Mouse (Mus musculus) lung, postnatal 4 days (tissue): ENCODE measurements around the gene Mgat4d.
"Not testable (repeated sequence)": the region's sequence is repeated elsewhere in the genome, so short reads cannot be mapped to it uniquely, and the experiment has no call there.

Source experiments
- DNase-seq, 2 experiments: peaks; one replicate each; pipeline ENCODE4 v3.0.0; 2021

Mgat4d gene

DNA sequence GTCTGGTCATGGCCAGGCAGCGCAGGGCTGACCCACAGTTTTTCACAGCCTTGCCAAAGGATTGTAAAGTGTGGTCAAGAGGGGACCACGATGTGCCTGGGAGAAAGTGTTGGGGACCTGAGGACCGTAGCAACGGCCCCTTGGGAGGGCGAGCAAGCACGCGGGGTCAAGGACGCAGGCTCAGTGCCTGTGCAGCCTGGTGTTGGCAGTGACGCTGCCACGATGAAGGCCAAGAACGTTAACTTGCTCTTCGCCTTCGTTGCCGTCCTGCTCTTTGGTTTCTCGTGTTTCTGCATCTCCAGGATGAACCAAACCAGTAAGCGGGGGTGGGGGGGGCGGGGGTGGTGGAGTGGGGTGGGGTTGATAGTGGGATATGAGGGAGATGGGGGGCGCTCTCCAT is at the start of gene Mgat4d:
Gene Mgat4d (plus strand): TSS at position 209 of the 400 bp plus-strand sequence.
- DNase-seq: no peak

GRCm38 (mm10) chr8:83300135-83300534 is 48.1 kb upstream of the Mgat4d start:
- peak in 1 of 2 experiments; percentile 11 for DNase-seq

DNA sequence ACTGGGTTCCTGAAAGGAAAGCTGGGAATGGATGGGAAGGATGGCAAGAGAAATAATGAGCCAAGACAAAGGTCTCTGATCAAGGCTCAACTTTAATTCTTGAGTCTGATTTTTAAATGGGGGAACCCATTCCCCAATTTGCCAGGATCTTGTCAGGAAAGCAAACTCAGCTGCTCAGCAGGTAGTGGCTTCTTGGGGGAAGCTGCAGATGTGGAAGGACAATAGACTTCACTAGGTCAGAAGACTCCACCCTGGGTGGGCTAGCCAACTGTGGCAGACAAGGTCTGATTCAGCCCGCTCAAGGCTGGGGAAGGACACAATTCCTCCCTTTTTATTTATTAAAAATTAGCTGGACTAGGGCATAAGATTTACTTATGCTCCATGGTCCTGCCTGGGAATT is 43.3 kb upstream of the Mgat4d start:
- no peak for DNase-seq

- no peak for DNase-seq
These were observed 38.4 kb upstream of the Mgat4d start for GRCm38 (mm10) chr8:83309836-83310235.

DNA sequence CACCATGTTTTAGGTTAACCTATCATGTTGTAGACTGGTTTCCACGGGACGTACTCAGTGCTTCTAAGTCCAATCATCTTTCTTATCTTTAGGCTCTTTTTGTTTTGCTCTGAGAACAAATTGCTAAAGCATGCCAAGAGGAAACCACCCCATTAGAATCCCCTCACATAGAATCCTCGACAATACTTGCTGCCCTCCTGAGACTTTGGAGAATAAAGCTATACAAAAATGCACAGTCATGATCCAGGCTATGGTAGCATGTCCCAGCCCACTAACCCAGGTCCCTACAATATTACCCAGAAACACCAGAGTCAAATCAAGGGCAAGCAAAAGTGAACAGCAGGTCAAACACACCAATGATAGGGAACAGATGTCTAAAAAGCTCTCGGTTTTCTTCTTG is 33.2 kb upstream of the Mgat4d start:
- not testable (repeated sequence) for DNase-seq

DNA sequence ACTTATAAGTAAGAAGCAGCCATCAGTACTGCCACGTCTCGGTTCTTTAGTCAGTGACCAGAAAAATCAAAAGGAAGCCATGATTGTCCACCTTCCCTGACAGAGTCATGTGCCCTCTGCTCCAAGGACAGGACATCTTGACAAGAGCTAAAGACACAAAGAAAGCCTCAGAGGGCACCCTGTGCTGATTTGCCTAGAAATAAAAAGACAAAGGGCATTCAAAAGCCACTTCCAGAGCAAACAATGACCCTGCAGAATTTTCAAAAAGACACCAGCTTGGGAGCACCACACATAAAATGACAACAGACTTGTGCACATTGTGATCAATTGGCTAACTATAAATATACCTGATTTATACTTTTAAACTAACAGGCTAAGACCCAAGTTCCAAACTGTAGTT is 32.6 kb upstream of the Mgat4d start:
- DNase-seq: no peak

DNA sequence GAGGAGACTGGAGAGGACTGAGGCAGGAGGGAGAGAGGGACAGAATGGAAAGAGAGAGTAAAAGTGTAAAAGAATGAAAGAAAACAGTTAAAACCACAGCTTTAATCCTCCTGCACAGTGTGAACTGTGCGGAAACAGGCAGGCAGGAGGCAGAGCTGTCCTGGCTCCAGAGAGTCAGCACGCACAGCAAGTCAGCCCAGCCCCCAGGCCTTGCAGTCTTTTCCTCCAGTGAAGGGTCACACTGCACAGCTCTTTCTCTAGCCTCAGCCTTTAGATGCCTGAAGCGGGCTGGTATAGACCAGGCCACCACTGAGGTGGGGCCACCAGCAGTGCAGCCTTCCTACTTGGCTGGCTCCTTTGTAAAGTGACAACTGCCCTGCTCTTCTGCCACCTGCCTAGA is 27.7 kb upstream of the Mgat4d start:
- DNase-seq: no peak

GRCm38 (mm10) chr8:83322374-83322773 is 25.9 kb upstream of the Mgat4d start:
- no peak for DNase-seq

DNA sequence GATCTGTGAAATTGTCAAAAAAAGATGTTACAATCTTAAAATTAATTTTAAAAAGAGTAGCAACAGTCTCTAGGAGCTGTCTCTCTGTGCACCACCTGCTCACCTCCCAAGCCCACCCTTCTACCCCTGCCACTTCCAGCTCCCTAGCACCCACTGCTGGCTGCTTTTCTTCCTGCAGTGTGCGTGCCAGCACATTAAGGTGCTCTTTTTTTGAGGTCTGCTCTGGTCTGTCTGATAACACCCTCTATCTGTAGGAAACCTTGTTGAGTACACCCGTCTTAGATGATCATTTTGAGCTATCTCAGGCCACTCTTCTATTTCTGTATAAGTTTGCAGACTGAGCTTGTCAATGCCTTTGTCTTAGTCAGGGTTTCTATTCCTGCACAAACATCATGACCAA is 25.2 kb upstream of the Mgat4d start:
- no peak for DNase-seq

GRCm38 (mm10) chr8:83327889-83328288 is 20.4 kb upstream of the Mgat4d start:
- DNase-seq: no peak

- DNase-seq: peak in 1 of 2 experiments; percentile 23
These were observed 16.7 kb upstream of the Mgat4d start for GRCm38 (mm10) chr8:83331567-83331898.

DNA sequence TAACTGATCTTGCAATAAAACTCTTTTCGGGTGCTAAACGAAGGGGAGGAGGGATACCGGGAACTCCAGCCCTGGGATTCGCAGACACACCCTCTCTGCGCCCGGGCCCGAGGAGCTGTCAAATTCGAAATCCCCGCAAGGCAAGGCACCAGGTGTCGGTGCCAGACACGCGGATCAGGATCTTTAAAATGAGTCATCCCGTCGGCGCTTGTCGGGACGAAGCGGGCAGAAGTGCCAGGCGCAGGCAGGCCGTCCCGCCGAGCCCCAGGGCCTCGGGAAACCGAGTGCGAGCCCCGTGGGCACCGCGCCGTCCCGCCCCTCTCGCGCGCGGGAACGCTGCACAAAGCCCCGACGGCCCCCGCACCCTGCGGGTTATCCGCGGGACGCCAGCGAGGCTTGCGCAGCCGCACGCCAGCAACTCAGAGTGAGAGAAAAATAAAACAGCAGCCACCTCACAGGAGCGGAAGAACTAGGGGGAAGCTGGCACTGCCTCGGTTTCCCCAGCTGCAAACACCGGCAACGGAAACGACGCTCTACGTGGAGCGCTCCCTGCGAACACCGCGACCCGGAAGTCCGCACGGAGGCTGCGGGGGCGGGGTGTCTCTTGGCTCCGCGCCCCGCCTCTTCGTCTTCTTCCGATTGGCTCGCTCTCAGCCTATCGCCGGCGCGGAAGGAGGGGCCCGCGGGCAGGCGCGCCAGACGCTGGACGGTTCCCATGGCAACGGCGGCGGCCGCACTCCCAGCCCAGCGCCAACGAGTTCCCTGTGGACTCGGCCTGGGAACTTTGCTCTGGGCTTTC is 16.2 kb upstream of the Mgat4d start, which contains the start of gene Elmod2:
Gene Elmod2 (minus strand): TSS at position 588 of the 799 bp plus-strand sequence.
- peak; percentile 97 to 99 for DNase-seq

GRCm38 (mm10) chr8:83332864-83333263 is 15.4 kb upstream of the Mgat4d start:
- DNase-seq: no peak

DNA sequence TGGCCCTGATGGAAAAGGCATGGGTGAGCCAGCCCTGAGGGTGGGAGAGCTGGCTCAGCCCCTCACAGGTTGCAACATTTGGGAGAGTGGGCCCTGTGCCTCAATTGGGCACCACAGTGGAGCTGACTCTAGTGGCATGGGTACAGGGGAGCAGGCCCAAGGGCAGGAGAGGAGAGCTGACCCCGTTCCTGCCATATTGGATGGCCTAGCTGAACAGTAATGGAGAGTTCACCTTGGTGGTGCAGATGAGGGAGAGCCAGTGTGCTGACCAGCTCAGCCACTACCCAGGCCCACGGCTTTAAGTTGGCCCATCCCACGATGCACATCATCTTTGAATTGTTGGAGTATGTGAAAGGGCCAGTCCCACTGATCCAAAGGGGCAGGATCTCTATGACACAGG is 6.2 kb upstream of the Mgat4d start:
- no peak for DNase-seq

DNA sequence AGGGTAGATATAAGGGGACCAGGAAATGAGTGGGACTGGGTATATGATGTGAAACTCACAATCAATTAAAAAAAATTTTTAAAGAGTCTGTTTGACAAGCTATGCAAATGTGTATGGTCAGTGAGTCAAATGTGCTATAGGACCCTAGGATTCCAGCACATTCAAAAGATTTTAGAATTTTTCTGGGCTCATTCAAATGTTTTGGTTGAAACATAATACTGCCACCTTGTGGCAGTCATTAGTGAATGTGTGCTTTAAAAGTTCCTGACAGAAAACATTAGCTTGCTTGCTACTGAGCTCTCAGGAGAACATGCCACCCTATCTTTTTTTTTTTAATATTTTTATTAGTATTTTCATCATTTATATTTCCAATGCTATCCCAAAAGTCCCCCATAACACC is 5.6 kb upstream of the Mgat4d start:
- DNase-seq: no peak

DNA sequence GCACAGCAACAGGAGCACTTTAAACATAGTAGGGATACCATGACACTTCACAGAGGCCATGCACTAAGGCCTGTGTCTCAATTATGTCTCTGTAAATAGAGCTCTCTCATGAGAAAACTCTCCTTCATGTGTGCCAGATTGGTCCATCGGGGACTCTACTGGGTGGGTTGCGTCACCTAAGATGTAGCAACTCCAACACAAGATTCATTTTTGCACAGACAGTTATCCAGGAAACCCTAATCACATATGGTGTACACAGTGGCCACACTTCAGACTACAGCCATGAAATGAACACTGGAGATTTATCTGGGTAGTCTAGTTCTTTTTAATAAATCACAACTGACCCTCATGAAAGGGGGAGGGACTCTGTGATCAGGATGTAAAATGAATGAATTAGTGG is 3.0 kb downstream of the Mgat4d start:
- DNase-seq: no peak

GRCm38 (mm10) chr8:83363156-83363769 is 15.0 kb downstream of the Mgat4d start:
- no peak for DNase-seq

DNA sequence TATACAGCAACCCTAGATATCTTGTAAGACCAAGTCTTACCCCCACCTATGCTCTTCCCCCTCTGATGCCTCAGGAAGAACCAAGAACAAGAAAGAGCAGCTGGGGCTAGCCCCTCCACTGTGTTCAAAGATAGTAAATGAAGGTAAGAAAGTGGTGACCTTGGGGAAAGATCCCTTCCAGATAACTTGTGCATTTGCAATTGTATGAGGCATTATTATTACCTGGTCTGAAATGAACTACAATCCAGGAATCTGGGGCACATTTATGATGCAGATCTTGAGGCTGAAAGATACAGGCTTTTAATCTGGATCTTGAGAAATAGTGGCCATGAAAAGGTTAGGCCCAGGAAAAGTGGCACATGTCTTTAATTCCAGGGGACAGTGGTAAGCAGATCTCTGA is 29.0 kb downstream of the Mgat4d start:
- no peak for DNase-seq

DNA sequence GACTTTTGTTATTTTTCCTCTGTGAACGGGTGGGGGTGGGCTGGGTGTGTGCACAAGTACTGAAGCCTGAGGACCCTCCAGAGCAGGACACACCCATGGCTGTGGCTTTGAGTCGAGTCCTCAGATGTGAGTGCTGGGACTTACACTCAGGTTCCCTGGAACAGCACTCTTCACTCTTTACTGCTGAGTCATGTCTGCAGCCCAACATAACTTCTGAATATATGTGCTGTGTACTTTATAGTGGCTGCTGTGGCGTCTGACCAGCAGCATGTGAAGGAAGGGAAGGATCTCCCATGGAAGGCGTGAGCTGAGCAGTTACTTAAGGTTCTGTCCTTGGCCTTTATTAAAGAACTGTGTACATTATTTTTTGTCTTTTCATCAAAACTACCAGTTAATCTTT is 31.9 kb downstream of the Mgat4d start:
- no peak for DNase-seq

DNA sequence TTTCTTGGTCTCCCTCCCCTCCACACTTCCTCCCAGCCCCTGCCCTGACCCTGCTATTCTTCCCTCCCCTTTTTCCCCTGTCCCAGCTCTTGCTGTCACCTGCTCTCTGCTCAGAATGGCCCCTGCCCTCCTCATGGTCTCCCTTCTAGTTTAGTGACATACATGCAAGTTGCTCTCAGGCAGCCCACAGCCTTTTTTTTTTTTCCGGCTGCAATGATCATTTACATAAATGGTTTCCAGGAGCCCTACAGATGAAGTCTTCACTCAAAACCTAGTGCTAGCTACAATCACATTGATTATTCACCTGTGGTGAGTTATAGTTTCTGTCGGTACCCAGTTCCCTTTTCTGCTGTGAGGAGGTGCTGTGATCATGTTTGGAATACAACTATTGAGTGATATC is 32.7 kb downstream of the Mgat4d start:
- no peak for DNase-seq

DNA sequence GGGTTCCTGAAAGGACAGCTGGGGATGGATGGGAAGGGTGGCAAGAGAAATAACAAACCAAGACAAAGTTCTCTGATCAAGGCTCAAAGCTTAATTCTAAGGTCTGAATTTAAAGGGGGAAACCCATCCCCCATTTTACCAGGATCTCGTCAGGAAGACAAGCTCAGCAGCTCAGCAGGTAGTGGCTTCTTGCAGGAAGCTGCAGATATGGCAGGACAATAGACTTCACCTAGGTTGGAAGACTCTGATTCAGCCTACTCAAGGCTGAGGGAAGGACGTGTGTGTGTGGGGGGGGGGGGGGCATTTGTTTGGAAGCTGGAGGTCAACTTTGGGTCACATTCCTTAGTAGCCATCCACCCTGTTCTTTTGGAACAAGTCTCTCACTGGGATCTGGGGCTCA is 34.6 kb downstream of the Mgat4d start:
- DNase-seq: no peak

GRCm38 (mm10) chr8:83389316-83390005 is 41.2 kb downstream of the Mgat4d start, which contains the start of gene Clgn:
Clgn (plus strand) TSS chr8:83389867.
- DNase-seq: peak; percentile 52 to 62

GRCm38 (mm10) chr8:83390006-83390701 is 41.9 kb downstream of the Mgat4d start:
- DNase-seq: no peak
